8 mouse cellular contexts compared by ENCODE assay signal in the genomic region with DNA sequence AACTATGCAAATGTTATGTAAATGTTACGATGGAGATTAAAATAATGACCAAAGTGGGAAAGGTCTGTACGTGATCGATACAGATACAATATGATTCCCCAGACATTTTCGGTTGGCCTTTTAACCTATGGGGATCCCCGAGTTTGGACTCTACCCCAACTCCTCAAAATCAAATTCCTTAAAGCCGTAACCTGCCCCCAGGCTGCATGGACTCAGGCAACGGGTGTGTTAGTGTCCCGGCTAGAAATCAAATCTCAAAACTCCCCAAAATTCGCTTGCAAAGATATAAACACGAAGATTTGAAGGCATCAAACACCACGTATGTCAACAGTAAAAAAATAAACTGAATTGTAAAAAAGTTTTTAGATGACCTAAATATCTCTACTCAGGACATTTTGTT. TPM values are rescaled to one million over a fixed set of nuclear protein-coding genes. Genes with fewer than 3 reads are reported as not detected.
A peak's percentile ranks its signal among the peaks of the same experiment; 100 is the strongest.
DNase-seq lines count a peak whose midpoint lies in the region; ATAC-seq and TF ChIP-seq lines count a peak whose summit lies in the region.

No protein-coding gene starts in this region.

- DNase-seq in kidney, postnatal 0 days (ENCODE audit: low spot score), result no peak
- DNase-seq in kidney, adult 11 months, result no peak
- no peak for DNase-seq in embryonic facial prominence, embryonic 10.5 days (ENCODE audit: low spot score)
- DNase-seq in left cerebral cortex, adult 11 months (ENCODE audit: low spot score), result no peak
- DNase-seq in thymus, postnatal 25 days, result no peak
- DNase-seq in MN1 (ENCODE audit: low spot score), result no peak

- no peak for ATAC-seq in kidney, postnatal 0 days (replicated peaks; ENCODE audit: low FRiP score, low read depth)
- no peak for ATAC-seq in hindbrain, embryonic 16.5 days
- no peak for ATAC-seq in midbrain, embryonic 16.5 days

- H3K4me1 ChIP-seq in kidney, postnatal 0 days (replicated peaks; ENCODE audit: insufficient read depth, low read length), result peaks cover 6% of the 10 kb centered on the region; the same call in 1 of the 2 replicates
- H3K4me1 ChIP-seq in embryonic facial prominence, embryonic 10.5 days, result peaks cover 8% of the 10 kb centered on the region
- H3K4me1 ChIP-seq in hindbrain, embryonic 16.5 days (ENCODE audit: control insufficient read depth, insufficient read depth, low read depth, low read length), result peaks cover 11% of the 10 kb centered on the region
- H3K4me1 ChIP-seq in midbrain, embryonic 16.5 days (ENCODE audit: control insufficient read depth, insufficient read depth, low read length), result peaks cover 18% of the 10 kb centered on the region

- H3K4me3 ChIP-seq in kidney, postnatal 0 days (replicated peaks; ENCODE audit: low read depth, low read length), result peak overlapping the region; percentile 88
- H3K4me3 ChIP-seq in embryonic facial prominence, embryonic 10.5 days, result peak overlapping the region; percentile 100
- H3K4me3 ChIP-seq in hindbrain, embryonic 16.5 days (ENCODE audit: low read length), result peak overlapping the region; percentile 90
- H3K4me3 ChIP-seq in midbrain, embryonic 16.5 days (ENCODE audit: low read depth, low read length), result peak overlapping the region; percentile 99

- WGBS in kidney, postnatal 0 days, result 36% methylated on average over 11 of the region's 11 CpGs
- 36% methylated on average over 11 of the region's 11 CpGs for WGBS in embryonic facial prominence, embryonic 10.5 days
- WGBS in hindbrain, embryonic 16.5 days, result 43% methylated on average over 11 of the region's 11 CpGs
- 41% methylated on average over 11 of the region's 11 CpGs for WGBS in midbrain, embryonic 16.5 days

- H3K27ac ChIP-seq in kidney, postnatal 0 days, result peak overlapping the region; percentile 98
- H3K27ac ChIP-seq in embryonic facial prominence, embryonic 10.5 days (replicated peaks), result peak overlapping the region; percentile 95
- no peak overlapping the region for H3K27ac ChIP-seq in hindbrain, embryonic 16.5 days (ENCODE audit: low read depth, low read length)
- H3K27ac ChIP-seq in midbrain, embryonic 16.5 days (ENCODE audit: low read length), result no peak overlapping the region

- no peak for TF ChIP-seq CTCF in kidney, postnatal 0 days (IDR thresholded peaks at IDR 0.05; ENCODE audit: low read depth)

- H3K27me3 ChIP-seq in kidney, postnatal 0 days (ENCODE audit: insufficient read depth, low read length), result no peaks in the 10 kb centered on the region
- H3K27me3 ChIP-seq in embryonic facial prominence, embryonic 10.5 days (replicated peaks; ENCODE audit: low read depth, poor library complexity, severe bottlenecking), result no peaks in the 10 kb centered on the region
- H3K27me3 ChIP-seq in hindbrain, embryonic 16.5 days (replicated peaks; ENCODE audit: control insufficient read depth, insufficient read depth, low read length), result no peaks in the 10 kb centered on the region
- H3K27me3 ChIP-seq in midbrain, embryonic 16.5 days (ENCODE audit: control insufficient read depth, insufficient read depth, low read depth, low read length), result no peaks in the 10 kb centered on the region

- peak overlapping the region; percentile 79 for H3K4me2 ChIP-seq in kidney, postnatal 0 days (ENCODE audit: low read length)
- peak overlapping the region; percentile 69 for H3K4me2 ChIP-seq in hindbrain, embryonic 16.5 days (ENCODE audit: low read length)
- peak overlapping the region; percentile 80 for H3K4me2 ChIP-seq in midbrain, embryonic 16.5 days (ENCODE audit: low read length)

- H3K36me3 ChIP-seq in kidney, postnatal 0 days (ENCODE audit: insufficient read depth, low read length), result peaks cover 14% of the 10 kb centered on the region; the same call in 1 of the 2 replicates
- peaks cover 43% of the 10 kb centered on the region for H3K36me3 ChIP-seq in embryonic facial prominence, embryonic 10.5 days (replicated peaks)
- H3K36me3 ChIP-seq in hindbrain, embryonic 16.5 days (ENCODE audit: control insufficient read depth, insufficient read depth, low read length), result peaks cover 18% of the 10 kb centered on the region
- H3K36me3 ChIP-seq in midbrain, embryonic 16.5 days (ENCODE audit: control insufficient read depth, insufficient read depth, low read length), result peaks cover 12% of the 10 kb centered on the region

- H3K9me3 ChIP-seq in kidney, postnatal 0 days (replicated peaks; ENCODE audit: low read length), result no peaks in the 10 kb centered on the region
- H3K9me3 ChIP-seq in embryonic facial prominence, embryonic 10.5 days, result no peaks in the 10 kb centered on the region
- no peaks in the 10 kb centered on the region for H3K9me3 ChIP-seq in hindbrain, embryonic 16.5 days (ENCODE audit: control insufficient read depth, low read length)
- no peaks in the 10 kb centered on the region for H3K9me3 ChIP-seq in midbrain, embryonic 16.5 days (replicated peaks; ENCODE audit: control insufficient read depth, low read length, poor library complexity, severe bottlenecking)

- H3K9ac ChIP-seq in kidney, postnatal 0 days (ENCODE audit: low read depth, low read length), result peak overlapping the region; percentile 89
- H3K9ac ChIP-seq in hindbrain, embryonic 16.5 days (ENCODE audit: low read depth, low read length), result peak overlapping the region; percentile 93
- H3K9ac ChIP-seq in midbrain, embryonic 16.5 days (ENCODE audit: low read depth, low read length), result peak overlapping the region; percentile 94

RNA-seq across cellular contexts. Expression of gene Pih1d2, which starts 1.0 kb away (rescaled TPM):
- 5.7 and 7.1 TPM in 2 replicates for polyA plus RNA-seq in kidney, postnatal 0 days (2015; fragmentation: Nextera tagmentation; extraction: Ambion mirVana)
- polyA plus RNA-seq in embryonic facial prominence, embryonic 10.5 days (2016; fragmentation: Nextera tagmentation; extraction: Ambion mirVana), result 7.4 and 7.7 TPM in 2 replicates
- 5.2 and 7.1 TPM in 2 replicates for polyA plus RNA-seq in hindbrain, embryonic 16.5 days (2015; fragmentation: Nextera tagmentation; extraction: Ambion mirVana)
- polyA plus RNA-seq in midbrain, embryonic 16.5 days (2015; fragmentation: Nextera tagmentation; extraction: Ambion mirVana), result 5.7 and 5.9 TPM in 2 replicates

RNA-seq across cellular contexts. Expression of gene Nkapd1, which starts 1.1 kb away (rescaled TPM):
- polyA plus RNA-seq in kidney, postnatal 0 days (2015; fragmentation: Nextera tagmentation; extraction: Ambion mirVana), result 25.7 and 26.0 TPM in 2 replicates
- 22.4 and 23.3 TPM in 2 replicates for polyA plus RNA-seq in embryonic facial prominence, embryonic 10.5 days (2016; fragmentation: Nextera tagmentation; extraction: Ambion mirVana)
- polyA plus RNA-seq in hindbrain, embryonic 16.5 days (2015; fragmentation: Nextera tagmentation; extraction: Ambion mirVana), result 15.3 and 16.4 TPM in 2 replicates
- 16.4 and 19.8 TPM in 2 replicates for polyA plus RNA-seq in midbrain, embryonic 16.5 days (2015; fragmentation: Nextera tagmentation; extraction: Ambion mirVana)

RNA-seq across cellular contexts. Expression of gene Timm8b, which starts 12.5 kb away (rescaled TPM):
- 406 and 483 TPM in 2 replicates for polyA plus RNA-seq in kidney, postnatal 0 days (2015; fragmentation: Nextera tagmentation; extraction: Ambion mirVana)
- polyA plus RNA-seq in embryonic facial prominence, embryonic 10.5 days (2016; fragmentation: Nextera tagmentation; extraction: Ambion mirVana), result 316 and 320 TPM in 2 replicates
- polyA plus RNA-seq in hindbrain, embryonic 16.5 days (2015; fragmentation: Nextera tagmentation; extraction: Ambion mirVana), result 311 and 364 TPM in 2 replicates
- 325 and 329 TPM in 2 replicates for polyA plus RNA-seq in midbrain, embryonic 16.5 days (2015; fragmentation: Nextera tagmentation; extraction: Ambion mirVana)

RNA-seq across cellular contexts. Expression of gene Sdhd, which starts 12.5 kb away (rescaled TPM):
- polyA plus RNA-seq in kidney, postnatal 0 days (2015; fragmentation: Nextera tagmentation; extraction: Ambion mirVana), result 599 and 602 TPM in 2 replicates
- polyA plus RNA-seq in embryonic facial prominence, embryonic 10.5 days (2016; fragmentation: Nextera tagmentation; extraction: Ambion mirVana), result 312 and 315 TPM in 2 replicates
- 283 and 319 TPM in 2 replicates for polyA plus RNA-seq in hindbrain, embryonic 16.5 days (2015; fragmentation: Nextera tagmentation; extraction: Ambion mirVana)
- 222 and 248 TPM in 2 replicates for polyA plus RNA-seq in midbrain, embryonic 16.5 days (2015; fragmentation: Nextera tagmentation; extraction: Ambion mirVana)

RNA-seq across cellular contexts. Expression of gene Dlat, which starts 43.4 kb away (rescaled TPM):
- 84.6 and 86.5 TPM in 2 replicates for polyA plus RNA-seq in kidney, postnatal 0 days (2015; fragmentation: Nextera tagmentation; extraction: Ambion mirVana)
- 62.0 and 62.2 TPM in 2 replicates for polyA plus RNA-seq in embryonic facial prominence, embryonic 10.5 days (2016; fragmentation: Nextera tagmentation; extraction: Ambion mirVana)
- polyA plus RNA-seq in hindbrain, embryonic 16.5 days (2015; fragmentation: Nextera tagmentation; extraction: Ambion mirVana), result 58.8 and 60.1 TPM in 2 replicates
- polyA plus RNA-seq in midbrain, embryonic 16.5 days (2015; fragmentation: Nextera tagmentation; extraction: Ambion mirVana), result 47.0 and 54.3 TPM in 2 replicates

Comparison
In these comparisons a context has a peak if more than half of its experiments do, and no peak if none do; other contexts are left out.
1. H3K27ac ChIP-seq: peak in kidney, postnatal 0 days (single experiment) and embryonic facial prominence, embryonic 10.5 days (single experiment); none in hindbrain, embryonic 16.5 days (single experiment) and midbrain, embryonic 16.5 days (single experiment).
2. Peak in every context shown above with its lines, with median percentiles within 50 percentile points of each other: H3K4me2 ChIP-seq, H3K4me3 ChIP-seq and H3K9ac ChIP-seq.